Mouse (Mus musculus) left cerebral cortex, adult 11 months (tissue): ENCODE results near the gene Tgfb1.

Source experiments
- DNase-seq: peaks from one replicate; pipeline ENCODE4 v3.0.0; 2022; ENCODE audit warnings: low spot score

Tgfb1 gene

DNA sequence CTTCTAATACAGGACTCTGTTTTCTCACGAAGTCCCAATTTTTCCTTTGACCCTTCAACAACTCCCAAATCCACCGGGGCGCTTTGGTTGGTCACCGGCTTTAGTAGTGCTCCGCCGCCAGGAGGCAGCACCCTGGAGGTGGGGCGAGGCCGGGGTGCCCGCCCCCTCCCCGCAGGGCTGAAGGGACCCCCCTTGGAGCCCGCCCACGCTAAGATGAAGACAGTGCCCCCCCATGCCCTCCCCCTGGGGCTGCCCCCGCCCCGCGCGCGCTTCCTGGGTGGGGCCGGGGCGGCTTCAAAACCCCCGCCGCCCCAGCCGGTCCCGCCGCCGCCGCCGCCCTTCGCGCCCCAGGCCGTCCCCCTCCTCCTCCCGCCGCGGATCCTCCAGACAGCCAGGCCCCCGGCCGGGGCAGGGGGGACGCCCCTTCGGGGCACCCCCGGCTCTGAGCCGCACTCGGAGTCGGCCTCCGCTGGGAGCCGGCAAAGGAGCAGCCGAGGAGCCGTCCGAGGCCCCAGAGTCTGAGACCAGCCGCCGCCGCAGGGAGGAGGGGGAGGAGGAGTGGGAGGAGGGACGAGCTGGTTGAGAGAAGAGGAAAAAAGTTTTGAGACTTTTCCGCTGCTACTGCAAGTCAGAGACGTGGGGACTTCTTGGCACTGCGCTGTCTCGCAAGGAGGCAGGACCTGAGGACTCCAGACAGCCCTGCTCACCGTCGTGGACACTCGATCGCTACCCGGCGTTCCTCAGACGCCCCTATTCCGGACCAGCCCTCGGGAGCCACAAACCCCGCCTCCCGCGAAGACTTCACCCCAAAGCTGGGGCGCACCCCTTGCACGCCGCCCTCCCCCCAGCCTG, at the start of gene Tgfb1:
Gene Tgfb1 (plus strand): TSS at position 323 of the 852 bp plus-strand sequence.
- no peak for DNase-seq

GRCm38 (mm10) chr7:25637099-25637498, 49.7 kb upstream of the Tgfb1 start:
- no peak for DNase-seq

DNA sequence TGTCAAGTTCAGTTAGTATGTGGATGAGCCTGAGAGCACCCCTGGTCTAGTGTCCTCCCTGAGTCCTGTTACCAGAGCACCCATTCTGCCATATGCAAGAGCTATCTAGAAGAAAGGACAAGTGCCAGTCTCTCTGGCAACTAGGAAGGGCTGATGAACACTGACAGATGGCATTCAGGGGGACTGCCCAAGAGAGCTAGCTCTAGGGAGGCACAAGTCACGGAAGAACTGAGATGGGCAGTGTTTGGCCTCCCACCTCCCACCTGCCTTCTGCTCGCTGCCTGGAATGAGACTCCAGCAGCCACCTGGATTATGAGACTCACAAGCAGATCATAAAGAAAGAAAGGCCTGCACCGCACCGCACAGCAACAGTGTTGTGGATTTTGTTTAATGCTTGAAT, 47.0 kb upstream of the Tgfb1 start:
- no peak for DNase-seq

- no peak for DNase-seq
Measured at GRCm38 (mm10) chr7:25644136-25644535, 42.7 kb upstream of the Tgfb1 start.

DNA sequence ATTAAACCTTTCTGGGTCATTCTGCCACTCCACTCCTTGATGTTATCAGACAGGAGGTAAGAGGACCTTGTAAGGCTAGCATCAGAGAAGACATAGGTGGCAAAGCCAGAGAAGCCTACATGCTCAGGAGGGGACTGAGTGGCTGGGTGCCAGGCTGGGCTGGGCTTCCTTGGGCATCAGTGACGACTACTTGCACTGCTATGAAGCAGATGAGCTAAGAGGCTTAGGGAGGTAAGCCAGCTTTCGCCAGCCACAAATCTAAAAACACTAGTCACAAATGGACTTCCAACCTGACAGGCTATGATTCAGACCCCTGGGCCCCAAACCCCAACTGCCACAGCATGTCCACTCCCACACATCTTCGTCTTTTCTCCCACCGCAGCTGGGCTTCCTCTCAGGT, 42.2 kb upstream of the Tgfb1 start:
- no peak for DNase-seq

- no peak for DNase-seq
Measured at GRCm38 (mm10) chr7:25645074-25645473, 41.7 kb upstream of the Tgfb1 start.

- DNase-seq = no peak
Measured at GRCm38 (mm10) chr7:25647574-25648123, 39.2 kb upstream of the Tgfb1 start.

GRCm38 (mm10) chr7:25649839-25650238, 37.0 kb upstream of the Tgfb1 start:
- DNase-seq = no peak

GRCm38 (mm10) chr7:25651281-25651680, 35.5 kb upstream of the Tgfb1 start:
- DNase-seq = no peak

- no peak for DNase-seq
Measured at GRCm38 (mm10) chr7:25652244-25652759, 34.5 kb upstream of the Tgfb1 start.

- DNase-seq = no peak
Measured at GRCm38 (mm10) chr7:25655601-25656428, 31.0 kb upstream of the Tgfb1 start.

DNA sequence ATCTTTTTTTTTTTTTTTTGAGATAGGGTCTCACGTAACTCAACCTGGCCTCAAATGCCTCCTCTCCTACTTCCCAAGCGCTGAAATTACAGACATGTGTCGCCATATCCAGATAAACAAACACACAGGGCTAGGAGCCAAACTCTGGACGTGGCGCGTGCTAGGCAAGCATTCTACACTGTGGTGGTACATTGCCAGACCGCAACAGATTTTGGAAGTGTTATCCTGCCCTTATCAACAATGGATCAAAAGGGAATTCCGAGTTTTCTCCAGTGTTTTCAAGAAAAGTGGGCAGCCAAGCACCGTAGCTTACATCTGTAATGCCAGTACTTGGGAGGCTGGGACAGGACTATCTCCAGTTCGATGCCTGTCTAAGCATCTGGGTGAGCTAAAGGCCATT, 29.0 kb upstream of the Tgfb1 start:
- no peak for DNase-seq

DNA sequence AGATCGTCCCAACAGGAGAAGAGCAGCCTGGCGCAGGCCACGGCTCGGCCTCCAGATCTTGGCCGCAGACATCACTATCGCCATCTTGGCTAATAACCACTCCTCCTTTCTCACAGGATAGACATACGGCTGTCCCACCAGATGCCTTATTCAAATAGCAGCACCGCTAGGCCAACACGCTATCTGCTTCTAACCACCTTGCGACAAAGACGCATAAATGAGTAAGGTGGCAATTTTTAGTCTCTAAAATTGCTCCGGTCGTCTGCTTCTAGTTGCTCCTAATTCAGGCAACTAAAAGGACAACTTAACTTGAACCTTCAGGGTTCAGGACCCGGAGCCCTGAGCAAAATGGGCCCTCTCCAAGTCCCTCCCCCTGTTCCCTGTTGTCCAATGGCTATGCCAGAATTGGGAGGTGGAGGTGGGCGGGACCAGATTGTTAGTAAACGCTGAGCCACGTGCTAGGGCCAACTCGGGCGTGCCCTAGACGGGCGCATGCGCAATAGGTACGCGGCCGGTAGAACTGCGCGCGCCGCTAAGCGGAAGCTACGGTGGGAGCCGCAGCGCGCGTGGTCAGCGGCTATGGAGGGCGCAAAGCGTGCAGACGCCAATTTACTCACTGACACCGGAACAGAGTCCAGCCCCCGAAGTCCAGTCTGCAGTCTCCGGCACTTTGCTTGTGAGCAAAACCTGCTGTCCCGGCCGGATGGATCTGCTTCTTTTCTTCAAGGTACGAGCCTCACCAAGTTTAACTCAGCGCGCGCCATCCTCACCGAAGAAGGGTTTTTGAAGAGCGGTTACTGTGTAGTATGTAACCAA, 27.9 kb upstream of the Tgfb1 start, which contains the start of the genes Bckdha and Exosc5:
Gene Bckdha (minus strand): TSS at position 325 of the 816 bp plus-strand sequence.
Gene Exosc5 (plus strand): TSS at position 508 of the 816 bp plus-strand sequence.
- DNase-seq = peak; percentile 99

DNA sequence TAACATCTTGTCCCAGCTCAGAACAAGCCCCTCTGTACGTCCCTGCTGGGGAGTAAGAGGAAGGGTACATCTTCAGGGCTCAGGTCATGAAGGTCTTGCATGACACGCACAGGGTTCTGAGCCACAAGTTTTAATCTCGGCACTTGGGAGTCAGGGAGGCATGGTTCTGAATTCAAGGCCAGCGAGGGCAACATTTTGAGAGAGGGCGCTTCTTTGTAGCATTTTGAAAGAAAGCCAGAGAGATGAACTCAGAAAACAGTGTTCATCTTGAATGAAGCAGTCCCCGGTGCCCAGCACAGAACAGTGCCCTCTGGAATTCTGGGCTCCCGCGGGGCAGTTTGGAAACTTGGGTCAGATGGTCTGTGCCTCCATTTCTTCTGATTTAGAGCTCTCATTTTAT, 20.4 kb upstream of the Tgfb1 start:
- no peak for DNase-seq

- no peak for DNase-seq
Measured at GRCm38 (mm10) chr7:25669158-25669557, 17.6 kb upstream of the Tgfb1 start.

DNA sequence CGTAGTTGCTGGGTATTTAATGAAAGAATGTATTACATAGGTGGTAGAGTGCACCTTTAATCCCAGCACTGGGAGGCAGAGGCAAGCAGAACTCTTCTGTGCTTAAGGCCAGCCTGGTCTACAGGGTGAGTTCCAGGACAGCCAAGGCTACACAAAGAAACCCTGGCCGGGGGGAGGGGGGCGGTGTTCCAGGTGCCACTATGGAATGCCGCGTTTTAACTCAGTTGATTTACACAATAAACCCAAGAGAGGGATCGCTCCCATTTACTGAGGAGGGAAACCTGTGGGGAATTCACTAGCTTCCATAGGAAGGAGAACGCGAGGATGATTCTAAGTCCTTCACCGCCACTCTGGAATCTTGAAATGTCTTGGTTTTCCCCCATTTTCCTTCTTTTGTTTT, 17.2 kb upstream of the Tgfb1 start:
- DNase-seq = no peak

- no peak for DNase-seq
Measured at GRCm38 (mm10) chr7:25670096-25670495, 16.7 kb upstream of the Tgfb1 start.

- no peak for DNase-seq
Measured at GRCm38 (mm10) chr7:25671686-25672085, 15.1 kb upstream of the Tgfb1 start.

DNA sequence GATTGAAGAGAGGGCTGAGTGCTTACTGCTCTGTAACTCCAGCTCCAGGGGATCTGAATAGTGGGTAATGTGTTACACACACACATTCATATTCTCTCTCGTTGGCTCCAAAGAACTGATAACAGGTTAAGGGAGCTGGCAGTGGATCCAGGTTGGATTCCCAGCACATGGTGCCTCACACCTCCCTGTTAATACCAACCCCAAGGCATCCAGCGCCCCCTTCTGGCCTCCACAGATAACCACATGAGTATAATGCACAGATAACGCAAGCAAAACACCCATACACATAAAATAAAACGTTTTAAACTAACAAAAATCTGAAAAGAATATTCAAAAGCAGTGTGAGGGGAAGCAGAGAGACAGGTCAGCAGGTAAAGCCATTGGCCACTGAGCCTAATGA, 14.4 kb upstream of the Tgfb1 start:
- no peak for DNase-seq

- DNase-seq = no peak
Measured at GRCm38 (mm10) chr7:25674297-25674696, 12.5 kb upstream of the Tgfb1 start.

DNA sequence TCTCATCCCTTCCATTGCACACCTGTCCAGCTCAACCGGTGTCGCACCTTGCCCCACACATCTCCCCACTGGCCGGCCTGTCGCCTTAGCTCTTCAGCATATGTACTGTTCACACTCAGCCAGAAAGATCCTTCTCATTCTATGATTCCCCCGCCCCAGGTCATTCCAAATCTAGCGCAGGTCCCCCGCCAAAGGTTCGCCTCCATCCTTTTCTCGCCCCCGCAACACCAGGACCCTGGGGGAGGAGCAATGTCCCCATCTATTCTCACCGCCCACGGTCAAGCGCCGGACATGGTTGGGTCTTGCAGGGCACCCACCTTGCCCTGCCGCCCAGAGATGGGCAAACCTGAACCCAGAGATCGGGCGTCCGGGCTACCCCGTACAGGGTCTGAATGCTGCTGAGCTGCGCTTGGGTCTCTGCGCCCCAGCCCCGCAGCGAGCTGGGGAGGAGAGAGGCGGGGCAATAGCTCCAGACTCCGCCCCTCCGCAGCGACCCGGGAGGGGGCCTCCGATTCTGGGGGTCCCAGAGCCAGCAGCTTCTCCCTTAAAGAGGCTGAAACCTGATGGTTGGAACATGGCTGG, 12.0 kb upstream of the Tgfb1 start, which contains the start of gene Tmem91:
Gene Tmem91 (minus strand): TSS at position 448 of the 582 bp plus-strand sequence.
- DNase-seq = no peak
